Mouse (Mus musculus) myocyte (in vitro differentiated cells): ENCODE results near the gene Anln.

Experiments
- POLR2A ChIP-seq: IDR thresholded peaks from one replicate; pipeline ENCODE4 v1.6.1; 2011; ENCODE audit warnings: low read depth, mild to moderate bottlenecking, control low read depth, moderate library complexity; ENCODE audit not compliant: insufficient read length
- TCF12 ChIP-seq: IDR thresholded peaks from one replicate; pipeline ENCODE4 v1.6.1; 2011; ENCODE audit warnings: mild to moderate bottlenecking, control low read depth; ENCODE audit not compliant: poor library complexity, insufficient read depth, severe bottlenecking

- TF ChIP-seq TCF12 (no peak), POLR2A (no peak)
Measured at GRCm38 (mm10) chr9:22387901-22388300, 1.1 kb downstream of the Anln start.
